Mouse (Mus musculus): Measurements from ENCODE around the gene Ccdc9b.

Gene Ccdc9b

GRCm38 (mm10) chr2:118775846-118776245 is 13.4 kb upstream of the Ccdc9b start:
- no peak for DNase-seq

- DNase-seq, result no peak
These were observed 12.9 kb upstream of the Ccdc9b start for GRCm38 (mm10) chr2:118775396-118775795.

GRCm38 (mm10) chr2:118774536-118774935 is 12.1 kb upstream of the Ccdc9b start:
- DNase-seq, result no peak

- DNase-seq, result no peak
These were observed 9.9 kb upstream of the Ccdc9b start, which contains the start of gene Phgr1 for GRCm38 (mm10) chr2:118772158-118772874. Gene Phgr1, plus strand, starts transcription at chr2:118772769.

GRCm38 (mm10) chr2:118766041-118767033 is 3.9 kb upstream of the Ccdc9b start:
- no peak for DNase-seq

GRCm38 (mm10) chr2:118764875-118765274 is 2.4 kb upstream of the Ccdc9b start:
- no peak for DNase-seq

GRCm38 (mm10) chr2:118764094-118764831 is 1.8 kb upstream of the Ccdc9b start:
- DNase-seq, result peak; percentile 62

GRCm38 (mm10) chr2:118763469-118763868 is 1.0 kb upstream of the Ccdc9b start:
- DNase-seq, result no peak

GRCm38 (mm10) chr2:118762784-118763148 is 305 bp upstream of the Ccdc9b start:
- DNase-seq, result no peak

GRCm38 (mm10) chr2:118761358-118761757 is 1.1 kb downstream of the Ccdc9b start:
- DNase-seq, result no peak

- DNase-seq, result no peak
These were observed 2.0 kb downstream of the Ccdc9b start for GRCm38 (mm10) chr2:118760311-118761025.

- DNase-seq, result peak; percentile 86
These were observed 2.6 kb downstream of the Ccdc9b start for GRCm38 (mm10) chr2:118759828-118760227.

- DNase-seq, result no peak
These were observed 6.4 kb downstream of the Ccdc9b start for GRCm38 (mm10) chr2:118756103-118756502.

- no peak for DNase-seq
These were observed 7.1 kb downstream of the Ccdc9b start for GRCm38 (mm10) chr2:118755407-118755806.

- no peak for DNase-seq
These were observed 8.3 kb downstream of the Ccdc9b start for GRCm38 (mm10) chr2:118754143-118754542.

- no peak for DNase-seq
These were observed 9.7 kb downstream of the Ccdc9b start for GRCm38 (mm10) chr2:118752792-118753108.

GRCm38 (mm10) chr2:118751896-118752791 is 10.3 kb downstream of the Ccdc9b start:
- DNase-seq, result no peak

- no peak for DNase-seq
These were observed 12.0 kb downstream of the Ccdc9b start for GRCm38 (mm10) chr2:118750476-118750875.

GRCm38 (mm10) chr2:118749341-118749884 is 13.0 kb downstream of the Ccdc9b start:
- no peak for DNase-seq

- DNase-seq, result no peak
These were observed 15.0 kb downstream of the Ccdc9b start for GRCm38 (mm10) chr2:118747301-118747960.

All from thymus, postnatal 14 days (tissue).